Mouse (Mus musculus) brain, embryonic 14.5 days (tissue): ENCODE results near the gene Fam92b.

Experiments used
- CTCF ChIP-seq: fragments of 200-500 bp; IDR thresholded peaks from 2 replicates; pipeline ENCODE4 v1.5.1; 2012; ENCODE audit warnings: inconsistent platforms, mild to moderate bottlenecking, moderate library complexity, borderline replicate concordance; ENCODE audit not compliant: insufficient read depth, insufficient read length; ENCODE audit errors: extremely low read depth
- POLR2A ChIP-seq: fragments of 200-500 bp; IDR thresholded peaks from 2 replicates; pipeline ENCODE4 v1.6.1; 2012; ENCODE audit warnings: mild to moderate bottlenecking, inconsistent platforms, borderline replicate concordance; ENCODE audit not compliant: poor library complexity, insufficient read depth, insufficient read length, severe bottlenecking; ENCODE audit errors: extremely low read depth

GRCm38 (mm10) chr8:120135687-120136086 is 41.6 kb downstream of the Fam92b start:
- TF ChIP-seq CTCF = no peak
- TF ChIP-seq POLR2A = no peak
